Mouse (Mus musculus) skeletal muscle tissue, adult 2 months (tissue): ENCODE results near the gene Yes1.
"Not testable (repeated sequence)": the region's sequence is repeated elsewhere in the genome, so short reads cannot be mapped to it uniquely, and the experiment has no call there.

Experiments
- DNase-seq: peaks from one replicate; pipeline ENCODE4 v3.0.0-alpha.2; 2012; ENCODE audit warnings: low read depth, low spot score

Yes1 gene

GRCm38 (mm10) chr5:32610801-32611340 lies at the start of gene Yes1:
Gene Yes1 (plus strand): TSS chr5:32611171.
- DNase-seq = peak; percentile 60

- DNase-seq = no peak
Observed at GRCm38 (mm10) chr5:32564697-32565096, 46.3 kb upstream of the Yes1 start.

GRCm38 (mm10) chr5:32571802-32572201 lies 39.2 kb upstream of the Yes1 start:
- DNase-seq = no peak

GRCm38 (mm10) chr5:32588136-32588535 lies 22.8 kb upstream of the Yes1 start:
- peak; percentile 15 for DNase-seq

GRCm38 (mm10) chr5:32593793-32594192 lies 17.2 kb upstream of the Yes1 start:
- DNase-seq = no peak

- DNase-seq = peak; percentile 9
Observed at GRCm38 (mm10) chr5:32594358-32594757, 16.6 kb upstream of the Yes1 start.

- DNase-seq = no peak
Observed at GRCm38 (mm10) chr5:32605911-32606310, 5.1 kb upstream of the Yes1 start.

GRCm38 (mm10) chr5:32607776-32608355 lies 3.1 kb upstream of the Yes1 start:
- peak; percentile 4 for DNase-seq

GRCm38 (mm10) chr5:32608516-32608915 lies 2.5 kb upstream of the Yes1 start:
- DNase-seq = no peak

- DNase-seq = peak; percentile 13
Observed at GRCm38 (mm10) chr5:32610064-32610800, 739 bp upstream of the Yes1 start.

- DNase-seq = peak; percentile 4
Observed at GRCm38 (mm10) chr5:32611341-32611961, 480 bp downstream of the Yes1 start.

- no peak for DNase-seq
Observed at GRCm38 (mm10) chr5:32614291-32614690, 3.3 kb downstream of the Yes1 start.

GRCm38 (mm10) chr5:32614691-32615090 lies 3.7 kb downstream of the Yes1 start:
- DNase-seq = peak; percentile 41

GRCm38 (mm10) chr5:32616489-32616888 lies 5.5 kb downstream of the Yes1 start:
- DNase-seq = not testable (repeated sequence)

GRCm38 (mm10) chr5:32617851-32618250 lies 6.9 kb downstream of the Yes1 start:
- no peak for DNase-seq

- DNase-seq = no peak
Observed at GRCm38 (mm10) chr5:32623649-32624048, 12.7 kb downstream of the Yes1 start.

GRCm38 (mm10) chr5:32624777-32625176 lies 13.8 kb downstream of the Yes1 start:
- no peak for DNase-seq

- no peak for DNase-seq
Observed at GRCm38 (mm10) chr5:32633185-32633584, 22.2 kb downstream of the Yes1 start.

GRCm38 (mm10) chr5:32657386-32657785 lies 46.4 kb downstream of the Yes1 start:
- DNase-seq = no peak

- no peak for DNase-seq
Observed at GRCm38 (mm10) chr5:32682475-32682874, 71.5 kb downstream of the Yes1 start.

GRCm38 (mm10) chr5:32693411-32693810 lies 82.4 kb downstream of the Yes1 start:
- DNase-seq = no peak

- no peak for DNase-seq
Observed at GRCm38 (mm10) chr5:32697208-32697867, 86.4 kb downstream of the Yes1 start.
